Mouse (Mus musculus) G1E (cell line): Measurements from ENCODE around the gene Slfn8.

Source experiments
- CTCF ChIP-seq: IDR thresholded peaks from 2 replicates; pipeline ENCODE4 v1.5.1; 2012; ENCODE audit warnings: low read depth, low read length, inconsistent platforms, mixed read lengths
- GATA1 ChIP-seq: IDR thresholded peaks from 2 replicates; pipeline ENCODE4 v1.6.1; 2012; ENCODE audit warnings: borderline replicate concordance, low read length, inconsistent platforms, mixed read lengths
- POLR2AphosphoS5 ChIP-seq: IDR thresholded peaks from 2 replicates; pipeline ENCODE4 v1.6.1; 2012; ENCODE audit warnings: low read depth, low read length, inconsistent platforms; ENCODE audit not compliant: insufficient replicate concordance
- TAL1 ChIP-seq: conservative IDR thresholded peaks from 2 replicates; pipeline ENCODE4 v1.6.1; 2012; ENCODE audit warnings: low read depth, low read length, inconsistent platforms, mixed read lengths

GRCm38 (mm10) chr11:82962215-82962614 is 58.4 kb downstream of the Slfn8 start:
- TF ChIP-seq CTCF, result no peak
- TF ChIP-seq GATA1, result no peak
- no peak for TF ChIP-seq POLR2AphosphoS5
- TF ChIP-seq TAL1, result no peak
